Mouse (Mus musculus): ENCODE measurements around the gene Mrpl46. TPM values are rescaled to one million over a fixed set of nuclear protein-coding genes. Genes with fewer than 3 reads are reported as not detected.

The Mrpl46 gene
- polyA plus RNA-seq, 1 experiment from 2014 or later: 55.0 TPM

DNA sequence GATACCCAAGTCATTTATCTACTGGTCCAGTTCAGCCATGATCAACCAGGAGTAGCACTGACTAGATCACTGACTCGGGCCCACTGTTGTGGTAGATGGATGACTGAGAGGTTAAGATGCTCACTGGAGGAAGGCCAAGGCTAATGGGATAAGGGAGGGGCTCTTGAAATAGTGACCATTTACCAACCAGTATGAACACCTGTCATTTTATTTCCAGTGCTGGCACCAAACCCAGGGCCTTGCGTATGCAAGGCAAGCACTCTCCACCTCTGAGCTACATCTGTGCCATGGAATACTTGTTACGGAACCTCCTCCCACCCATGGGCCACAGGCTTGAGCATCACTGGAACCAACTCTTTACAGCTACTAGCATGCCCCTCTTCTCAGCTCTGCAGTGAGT lies 19.5 kb downstream of the Mrpl46 start:
- 90% methylated on average over 3 of the region's 3 CpGs for WGBS
- no peaks in the 10 kb centered on the region for H3K36me3 ChIP-seq

DNA sequence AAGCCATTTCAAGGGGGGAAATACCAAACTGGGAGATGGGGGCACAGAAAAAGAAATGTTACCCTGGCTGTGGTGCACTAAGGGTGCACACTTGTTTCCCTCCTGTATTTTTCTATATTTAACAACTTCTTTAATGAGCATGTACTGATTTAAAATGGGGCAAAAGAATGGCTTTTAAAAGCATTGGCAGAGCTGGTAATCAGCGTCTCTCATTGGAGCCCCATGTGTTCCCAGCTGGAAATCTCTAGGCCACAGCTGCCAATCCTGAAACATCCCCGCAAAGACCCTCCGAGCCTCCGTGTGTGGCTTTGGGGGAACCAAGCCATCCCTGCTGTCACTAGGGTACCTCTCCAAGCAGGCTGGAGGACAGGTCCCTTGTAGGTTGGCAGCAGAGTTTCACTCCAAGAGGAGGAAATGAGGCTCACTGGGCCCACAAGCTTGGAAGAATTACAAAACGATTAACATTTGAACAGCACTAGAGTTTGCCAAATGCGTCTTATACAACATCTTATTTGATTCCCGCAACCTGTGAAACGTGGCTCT lies 28.8 kb downstream of the Mrpl46 start:
- peak; percentile 59 for ATAC-seq (replicated peaks)
- WGBS: 36% methylated on average over 8 of the region's 8 CpGs
- Histone ChIP-seq H3K4me3 (no peak overlapping the region), H3K36me3 (no peaks in the 10 kb centered on the region), H3K4me2 (replicated peaks) (no peak overlapping the region), H3K9me3 (no peaks in the 10 kb centered on the region), H3K27ac (replicated peaks) (peak overlapping the region; percentile 81), H3K9ac (replicated peaks) (no peak overlapping the region), H3K4me1 (peaks cover 18% of the 10 kb centered on the region), H3K27me3 (no peaks in the 10 kb centered on the region)

More for the DNA sequence above, 19.5 kb downstream of the Mrpl46 start:
- Histone ChIP-seq H3K27me3 (no peaks in the 10 kb centered on the region), H3K9ac (replicated peaks) (no peak overlapping the region), H3K27ac (replicated peaks) (no peak overlapping the region), H3K4me1 (peaks cover 10% of the 10 kb centered on the region), H3K4me2 (replicated peaks) (no peak overlapping the region), H3K4me3 (no peak overlapping the region), H3K9me3 (no peaks in the 10 kb centered on the region)
- no peak for ATAC-seq (replicated peaks)

DNA sequence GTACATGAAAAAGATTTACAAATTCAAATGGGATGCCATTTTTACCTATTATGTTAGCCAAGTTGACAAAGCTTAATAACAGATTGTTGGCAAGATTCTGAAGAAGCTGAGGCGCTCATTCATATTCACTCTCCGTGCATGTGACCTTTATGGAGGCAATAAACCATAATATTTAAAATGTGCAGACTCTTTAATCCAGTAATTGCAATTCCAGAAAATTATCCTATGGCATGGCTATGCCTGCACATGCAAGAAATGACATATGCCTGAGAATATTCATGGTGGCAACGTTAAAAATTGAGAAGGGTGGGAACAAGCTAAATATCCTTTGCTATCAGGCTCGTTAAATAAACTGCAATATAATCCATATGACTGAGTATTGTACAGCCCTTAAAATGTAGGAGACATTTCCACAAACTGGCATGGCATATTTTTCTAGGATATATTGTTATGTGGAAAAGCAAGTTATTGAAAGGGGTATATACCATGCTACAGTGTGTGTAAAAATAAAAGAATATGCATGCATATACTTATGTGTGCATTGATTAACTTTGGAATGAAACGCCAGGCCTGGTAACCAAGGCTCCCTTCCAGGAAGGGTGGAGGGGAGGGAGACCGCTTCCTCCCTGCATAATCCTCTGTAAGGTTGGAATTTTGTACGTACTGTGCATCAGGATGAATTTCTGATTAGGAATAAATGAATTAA lies 29.4 kb downstream of the Mrpl46 start:
- no peak overlapping the region for H3K4me2 ChIP-seq (replicated peaks)
- H3K27me3 ChIP-seq: no peaks in the 10 kb centered on the region
- H3K36me3 ChIP-seq: no peaks in the 10 kb centered on the region
- H3K9ac ChIP-seq (replicated peaks): no peak overlapping the region
- H3K27ac ChIP-seq (replicated peaks): peak overlapping the region; percentile 81
- no peak overlapping the region for H3K4me3 ChIP-seq
- peaks cover 18% of the 10 kb centered on the region for H3K4me1 ChIP-seq
- H3K9me3 ChIP-seq: no peaks in the 10 kb centered on the region
- WGBS: 50% methylated on average over 7 of the region's 7 CpGs
- ATAC-seq (replicated peaks): peak; percentile 87

DNA sequence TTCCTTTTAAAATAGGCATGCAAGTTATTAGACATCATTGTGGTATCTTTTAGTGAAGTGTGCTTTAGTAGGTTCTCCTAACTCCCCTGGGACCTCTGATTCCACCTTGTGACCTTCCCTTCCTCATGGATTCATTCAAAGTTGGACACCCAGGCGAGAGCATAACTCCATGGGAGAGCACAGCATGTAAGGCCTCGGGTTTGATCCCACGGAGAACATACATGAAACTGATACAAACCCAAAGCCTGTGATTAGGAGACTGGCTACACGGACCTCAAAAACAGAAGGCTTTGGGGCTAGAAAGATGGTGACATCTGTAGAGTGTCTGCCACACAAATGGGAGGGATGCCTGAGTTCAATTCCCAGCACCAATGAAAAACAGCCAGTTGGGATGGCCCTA lies 30.4 kb downstream of the Mrpl46 start:
- no peak for ATAC-seq (replicated peaks)
- Histone ChIP-seq H3K4me3 (no peak overlapping the region), H3K36me3 (no peaks in the 10 kb centered on the region), H3K27me3 (no peaks in the 10 kb centered on the region), H3K9me3 (no peaks in the 10 kb centered on the region), H3K4me2 (replicated peaks) (no peak overlapping the region), H3K4me1 (peaks cover 18% of the 10 kb centered on the region), H3K27ac (replicated peaks) (peak overlapping the region; percentile 81), H3K9ac (replicated peaks) (no peak overlapping the region)
- WGBS: 93% methylated on average over 4 of the region's 4 CpGs

DNA sequence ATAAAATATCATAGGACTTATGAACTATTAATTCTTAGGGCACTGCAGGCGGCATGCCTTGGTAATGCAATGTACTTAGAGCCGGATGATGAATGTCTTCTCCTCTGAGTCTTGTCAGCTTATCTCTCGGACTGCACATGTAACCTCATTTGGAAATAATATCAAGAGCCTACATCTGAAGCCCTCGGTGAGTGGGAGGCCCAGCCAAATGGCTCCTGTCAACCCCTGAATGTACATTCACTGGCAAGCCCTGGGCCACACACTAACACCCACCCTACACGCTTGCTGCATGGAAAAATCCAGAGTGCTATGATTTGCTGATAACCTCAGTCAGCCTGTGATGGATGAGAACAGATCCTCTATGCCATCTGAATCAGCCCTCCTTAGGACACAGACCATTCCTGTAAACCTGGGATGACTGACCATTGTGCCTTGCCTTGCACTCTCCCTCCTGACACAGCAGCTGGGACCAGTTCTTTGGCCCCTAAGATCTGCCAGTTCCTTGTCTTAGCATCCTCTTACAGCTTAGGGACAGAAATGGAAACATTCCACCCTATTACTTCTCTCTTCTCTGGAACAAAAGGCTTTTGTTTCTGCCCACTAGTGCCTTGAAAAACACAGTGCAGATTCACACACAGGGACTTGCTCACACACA lies 39.5 kb downstream of the Mrpl46 start:
- no peak for ATAC-seq (replicated peaks)
- Histone ChIP-seq H3K27me3 (no peaks in the 10 kb centered on the region), H3K4me3 (no peak overlapping the region), H3K9ac (replicated peaks) (no peak overlapping the region), H3K36me3 (no peaks in the 10 kb centered on the region), H3K9me3 (no peaks in the 10 kb centered on the region), H3K4me2 (replicated peaks) (no peak overlapping the region), H3K27ac (replicated peaks) (no peak overlapping the region), H3K4me1 (no peaks in the 10 kb centered on the region)
- WGBS: 86% methylated on average over 5 of the region's 5 CpGs

DNA sequence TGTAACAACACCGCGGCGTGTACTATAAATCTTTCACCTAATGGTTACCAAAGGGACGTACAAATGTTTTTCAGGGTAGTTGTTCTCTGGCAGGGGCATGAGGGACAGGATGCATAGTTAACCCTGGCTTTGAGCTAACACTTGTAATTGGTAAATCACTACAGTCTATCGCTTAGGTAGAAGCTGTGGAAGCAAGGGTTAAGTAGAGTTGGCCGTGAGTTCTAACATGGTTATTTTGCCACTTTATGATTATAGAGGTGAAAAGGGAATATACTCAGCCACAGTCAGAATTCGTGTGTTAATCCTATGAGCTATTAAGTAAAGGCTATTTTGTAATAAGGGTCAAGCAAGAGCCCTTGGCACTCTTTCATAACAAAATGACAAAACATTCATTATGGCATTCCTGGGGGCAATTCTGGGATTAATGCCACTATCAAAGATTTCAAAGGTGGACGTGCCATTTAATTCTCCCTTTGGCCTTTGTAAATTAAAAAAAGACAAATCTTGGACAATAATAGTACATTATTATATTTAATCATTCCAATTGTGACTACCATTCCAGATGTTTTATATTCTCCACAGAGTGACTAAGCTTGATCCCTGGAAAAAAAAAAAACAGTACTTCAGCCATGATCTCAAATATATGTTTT lies 43.9 kb downstream of the Mrpl46 start:
- Histone ChIP-seq H3K36me3 (no peaks in the 10 kb centered on the region), H3K27me3 (no peaks in the 10 kb centered on the region), H3K9ac (replicated peaks) (no peak overlapping the region), H3K4me2 (replicated peaks) (no peak overlapping the region), H3K4me1 (no peaks in the 10 kb centered on the region), H3K27ac (replicated peaks) (no peak overlapping the region), H3K4me3 (no peak overlapping the region), H3K9me3 (no peaks in the 10 kb centered on the region)
- no peak for ATAC-seq (replicated peaks)
- 78% methylated on average over 8 of the region's 8 CpGs for WGBS

DNA sequence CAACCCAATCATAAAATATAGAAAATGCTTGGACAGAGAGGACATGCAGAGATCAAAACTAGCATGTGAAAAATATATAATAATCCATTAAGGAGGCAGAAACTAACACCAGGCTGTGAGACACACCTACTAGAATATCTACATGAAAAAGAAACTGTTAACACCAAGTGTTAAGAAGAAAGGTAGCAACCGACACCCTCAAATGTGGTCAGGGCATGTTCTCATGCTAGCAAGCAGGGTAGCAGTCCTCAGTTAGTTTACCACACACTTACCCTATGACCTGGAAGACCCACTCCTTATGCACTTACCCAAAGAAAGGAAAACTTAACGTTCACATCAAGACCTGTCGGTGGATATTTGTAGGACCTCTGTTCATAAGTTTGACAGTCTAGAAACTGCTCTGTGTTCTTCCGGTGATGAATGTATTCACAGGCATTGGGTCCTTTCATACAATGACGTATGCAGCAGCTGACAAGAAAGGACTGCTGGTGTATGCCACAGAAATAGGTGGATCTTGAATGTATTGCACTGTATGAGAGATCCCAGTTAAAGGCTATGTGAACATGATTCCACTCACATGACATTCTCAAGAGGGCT lies 45.6 kb downstream of the Mrpl46 start, which contains the start of gene Ntrk3:
Ntrk3 (minus strand) TSS at position 399 of the 597 bp plus-strand sequence.
- H3K27me3 ChIP-seq: no peaks in the 10 kb centered on the region
- no peak within 1 kb of the TSS for H3K4me2 ChIP-seq (replicated peaks)
- no peak for ATAC-seq (replicated peaks)
- no peak within 1 kb of the TSS for H3K9ac ChIP-seq (replicated peaks)
- H3K27ac ChIP-seq (replicated peaks): no peak within 1 kb of the TSS
- no peaks in the 10 kb centered on the region for H3K36me3 ChIP-seq
- 84% methylated on average over 5 of the region's 5 CpGs for WGBS
- H3K9me3 ChIP-seq: no peaks in the 10 kb centered on the region
- H3K4me3 ChIP-seq: no peak within 1 kb of the TSS
- H3K4me1 ChIP-seq: no peaks in the 10 kb centered on the region

DNA sequence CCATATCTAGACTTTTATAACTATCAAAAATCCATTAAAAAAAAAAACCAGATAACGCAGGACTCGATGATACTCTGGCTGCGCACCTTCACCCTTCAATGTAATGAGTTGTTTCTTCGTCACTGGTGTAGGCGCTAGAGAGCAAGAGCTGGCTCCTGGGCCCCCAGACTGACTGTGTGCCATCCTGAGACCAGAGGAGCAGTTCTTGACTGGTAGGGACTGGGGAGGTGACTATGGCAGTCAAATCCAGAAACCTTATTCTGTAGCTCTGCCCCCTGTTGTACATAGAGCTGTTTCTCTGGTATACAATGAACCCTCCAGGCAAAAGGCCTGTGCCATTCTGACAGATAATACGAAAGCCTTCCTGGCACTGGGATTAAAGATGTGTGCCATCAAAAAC lies 46.1 kb downstream of the Mrpl46 start:
- H3K4me3 ChIP-seq: no peak overlapping the region
- H3K9ac ChIP-seq (replicated peaks): no peak overlapping the region
- ATAC-seq (replicated peaks): no peak
- H3K4me2 ChIP-seq (replicated peaks): no peak overlapping the region
- H3K27ac ChIP-seq (replicated peaks): no peak overlapping the region
- WGBS: 91% methylated on average over 6 of the region's 6 CpGs
- no peaks in the 10 kb centered on the region for H3K27me3 ChIP-seq
- H3K36me3 ChIP-seq: no peaks in the 10 kb centered on the region
- no peaks in the 10 kb centered on the region for H3K4me1 ChIP-seq
- H3K9me3 ChIP-seq: no peaks in the 10 kb centered on the region

DNA sequence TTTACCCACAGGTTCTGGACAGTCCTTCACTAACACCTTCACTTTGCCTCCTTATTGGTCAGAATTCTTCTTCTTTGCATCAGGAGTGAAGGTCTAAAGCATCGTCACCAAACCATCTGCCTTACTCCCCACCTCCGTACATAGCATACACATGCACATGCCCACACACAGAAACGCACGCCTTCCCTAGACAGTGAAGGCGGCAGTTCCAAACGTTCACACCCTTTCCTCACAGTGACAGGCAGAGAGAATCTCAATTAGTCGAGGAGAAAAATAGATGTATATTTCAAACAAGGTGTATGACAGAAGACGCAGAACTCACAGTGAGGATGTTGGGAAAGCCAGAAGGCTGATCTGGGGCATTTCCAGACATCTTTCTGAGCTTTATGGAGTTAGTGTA lies 51.9 kb downstream of the Mrpl46 start:
- ATAC-seq (replicated peaks): no peak
- WGBS: 65% methylated on average over 8 of the region's 8 CpGs
- no peak overlapping the region for H3K4me3 ChIP-seq
- no peak overlapping the region for H3K4me2 ChIP-seq (replicated peaks)
- H3K9me3 ChIP-seq: no peaks in the 10 kb centered on the region
- H3K27me3 ChIP-seq: no peaks in the 10 kb centered on the region
- H3K27ac ChIP-seq (replicated peaks): no peak overlapping the region
- no peak overlapping the region for H3K9ac ChIP-seq (replicated peaks)
- no peaks in the 10 kb centered on the region for H3K36me3 ChIP-seq
- H3K4me1 ChIP-seq: no peaks in the 10 kb centered on the region

Other genes with a start within 250 kb of the Mrpl46 start
- 31.3 and 33.9 TPM in 2 replicates for gene Ntrk3, start 45.5 kb downstream of the Mrpl46 start, polyA plus RNA-seq (2015; fragmentation: Nextera tagmentation; extraction: Ambion mirVana)
- 68.8 and 72.9 TPM in 2 replicates for gene Mrps11, start 412 bp downstream of the Mrpl46 start, polyA plus RNA-seq (2015; fragmentation: Nextera tagmentation; extraction: Ambion mirVana)
- 18.1 and 18.5 TPM in 2 replicates for gene Det1, start 63.7 kb upstream of the Mrpl46 start, polyA plus RNA-seq (2015; fragmentation: Nextera tagmentation; extraction: Ambion mirVana)
- 55.5 and 57.1 TPM in 2 replicates for gene Aen, start 112.3 kb upstream of the Mrpl46 start, polyA plus RNA-seq (2015; fragmentation: Nextera tagmentation; extraction: Ambion mirVana)
- 1.7 TPM in 2 replicates for gene Isg20, start 129.9 kb upstream of the Mrpl46 start, polyA plus RNA-seq (2015; fragmentation: Nextera tagmentation; extraction: Ambion mirVana)